Mouse (Mus musculus) heart, postnatal 0 days (tissue): ENCODE results near the gene Serac1. TPM values are rescaled to one million over a fixed set of nuclear protein-coding genes. Genes with fewer than 3 reads are reported as not detected.

ENCODE experiments used
- ATAC-seq: fragments of 200-750 bp; cut with Nextera tagmentation; 2 replicates; pipeline ENCODE4 v1.8.0; 2017; ENCODE audit warnings: low read depth, moderate number of reproducible peaks, moderate library complexity; ENCODE audit not compliant: insufficient read depth
- DNase-seq: peaks from one replicate; pipeline ENCODE4 v3.0.0-alpha.2; 2016; ENCODE audit warnings: low spot score
- H3K27ac ChIP-seq: fragments of 300-500 bp; sonication (generic); 2 replicates; pipeline ENCODE4 v1.5.1; 2014; ENCODE audit warnings: low read depth, mild to moderate bottlenecking
- H3K27me3 ChIP-seq: fragments of 300-500 bp; sonication (generic); 2 replicates; pipeline ENCODE4 v1.6.1; 2014; ENCODE audit warnings: low read length, mixed read lengths; ENCODE audit not compliant: control insufficient read depth, insufficient read depth
- H3K36me3 ChIP-seq: fragments of 300-500 bp; sonication (generic); replicated peaks from 2 replicates; pipeline ENCODE4 v1.6.1; 2014; ENCODE audit warnings: low read length, mixed read lengths; ENCODE audit not compliant: control insufficient read depth, insufficient read depth
- H3K4me1 ChIP-seq: fragments of 300-500 bp; sonication (generic); 2 replicates; pipeline ENCODE4 v1.6.1; 2014; ENCODE audit warnings: antibody characterized with exemption; ENCODE audit not compliant: control insufficient read depth, insufficient read depth
- H3K4me2 ChIP-seq: fragments of 300-500 bp; sonication (generic); 2 replicates; pipeline ENCODE4 v1.6.1; 2014; ENCODE audit warnings: low read depth, mild to moderate bottlenecking, low read length, moderate library complexity
- H3K4me3 ChIP-seq: fragments of 300-500 bp; sonication (generic); 2 replicates; pipeline ENCODE4 v1.5.1; 2014; ENCODE audit warnings: low read depth, low read length
- H3K9ac ChIP-seq: fragments of 300-500 bp; sonication (generic); replicated peaks from 2 replicates; pipeline ENCODE4 v1.6.1; 2014; ENCODE audit warnings: low read depth, low read length, mixed read lengths
- H3K9me3 ChIP-seq: fragments of 300-500 bp; sonication (generic); replicated peaks from 2 replicates; pipeline ENCODE4 v1.6.1; 2016; ENCODE audit warnings: low read length; ENCODE audit not compliant: control insufficient read depth
- CTCF ChIP-seq: IDR thresholded peaks from 2 replicates; pipeline ENCODE4 v1.5.1; 2016; ENCODE audit warnings: antibody characterized with exemption, control low read depth, low read depth
- EP300 ChIP-seq: IDR thresholded peaks from 2 replicates; pipeline ENCODE4 v1.6.1; 2016; ENCODE audit warnings: antibody characterized with exemption, low read depth
- WGBS: fragments of 180-500 bp; shearing (Covaris S2); extraction: QIAGEN DNeasy Blood & Tissue Kit; methylation state at CpG from one replicate; pipeline ENCODE4 v1.1.7; 2014; 5-methylcytosine and 5-hydroxymethylcytosine counted together
- polyA plus RNA-seq: library from polyadenylated mRNA; unstranded; fragments of >200 nt; fragmentation: Nextera tagmentation; extraction: Ambion mirVana; gene quantifications from 2 replicates; pipeline ENCODE4 v1.2.1, GENCODE M21; 2015
- total RNA-seq: library from RNA; depleted of rRNA; stranded (reverse); fragments of >200 nt; gene quantifications from 2 replicates; pipeline ENCODE4 v1.2.3, GENCODE M21; 2014; ENCODE audit warnings: low replicate concordance

Serac1 gene
- total and polyA plus RNA-seq, 2 experiments from 2014 or later, result 4.2 to 5.5 TPM

- H3K9me3 ChIP-seq, result no peaks in the 10 kb centered on the region
- H3K36me3 ChIP-seq, result peaks cover 18% of the 10 kb centered on the region
- TF ChIP-seq CTCF (peak; percentile 97), EP300 (no peak)
- peaks cover 5% of the 10 kb centered on the region; the same call in 1 of the 2 replicates for H3K4me1 ChIP-seq
- WGBS, result 35% methylated on average over 2 of the region's 2 CpGs
- no peak overlapping the region for H3K27ac ChIP-seq
- H3K4me2 ChIP-seq, result no peak overlapping the region
- H3K27me3 ChIP-seq, result no peaks in the 10 kb centered on the region
- DNase-seq (no peak), ATAC-seq (peak; percentile 60; the same call in 1 of the 2 replicates)
- H3K4me3 ChIP-seq, result no peak overlapping the region
- H3K9ac ChIP-seq, result no peak overlapping the region
Observed at GRCm38 (mm10) chr17:6019776-6020175, 59.8 kb downstream of the Serac1 start.

GRCm38 (mm10) chr17:6018348-6018747 lies 61.2 kb downstream of the Serac1 start:
- 87% methylated on average over 4 of the region's 4 CpGs for WGBS
- Histone ChIP-seq H3K9ac (no peak overlapping the region), H3K36me3 (peaks cover 8% of the 10 kb centered on the region; the same call in 1 of the 2 replicates), H3K9me3 (no peaks in the 10 kb centered on the region), H3K27me3 (no peaks in the 10 kb centered on the region), H3K27ac (no peak overlapping the region), H3K4me2 (no peak overlapping the region), H3K4me3 (no peak overlapping the region), H3K4me1 (peaks cover 11% of the 10 kb centered on the region; the same call in 1 of the 2 replicates)
- ATAC-seq (no peak), DNase-seq (no peak)
- TF ChIP-seq EP300 (no peak), CTCF (no peak)

GRCm38 (mm10) chr17:6017268-6017667 lies 62.3 kb downstream of the Serac1 start:
- Histone ChIP-seq H3K27me3 (no peaks in the 10 kb centered on the region), H3K36me3 (peaks cover 1% of the 10 kb centered on the region; the same call in 1 of the 2 replicates), H3K4me3 (no peak overlapping the region), H3K4me1 (peaks cover 12% of the 10 kb centered on the region; the same call in 1 of the 2 replicates), H3K9ac (no peak overlapping the region), H3K27ac (no peak overlapping the region), H3K4me2 (no peak overlapping the region), H3K9me3 (no peaks in the 10 kb centered on the region)
- WGBS, result 59% methylated on average over 12 of the region's 12 CpGs
- ATAC-seq (no peak), DNase-seq (no peak)
- TF ChIP-seq EP300 (no peak), CTCF (peak; percentile 34)

- Histone ChIP-seq H3K27me3 (no peaks in the 10 kb centered on the region), H3K4me2 (no peak overlapping the region), H3K9ac (no peak overlapping the region; the same call in 1 of the 2 replicates), H3K4me1 (peaks cover 12% of the 10 kb centered on the region; the same call in 1 of the 2 replicates), H3K36me3 (no peaks in the 10 kb centered on the region; the same call in 1 of the 2 replicates), H3K9me3 (no peaks in the 10 kb centered on the region), H3K4me3 (no peak overlapping the region), H3K27ac (peak overlapping the region; percentile 64)
- ATAC-seq (peak; percentile 68), DNase-seq (peak; percentile 76)
- WGBS, result 44% methylated on average over 7 of the region's 7 CpGs
- no peak for TF ChIP-seq CTCF
- TF ChIP-seq EP300, result no peak
Observed at GRCm38 (mm10) chr17:6016213-6016780, 63.2 kb downstream of the Serac1 start.

DNA sequence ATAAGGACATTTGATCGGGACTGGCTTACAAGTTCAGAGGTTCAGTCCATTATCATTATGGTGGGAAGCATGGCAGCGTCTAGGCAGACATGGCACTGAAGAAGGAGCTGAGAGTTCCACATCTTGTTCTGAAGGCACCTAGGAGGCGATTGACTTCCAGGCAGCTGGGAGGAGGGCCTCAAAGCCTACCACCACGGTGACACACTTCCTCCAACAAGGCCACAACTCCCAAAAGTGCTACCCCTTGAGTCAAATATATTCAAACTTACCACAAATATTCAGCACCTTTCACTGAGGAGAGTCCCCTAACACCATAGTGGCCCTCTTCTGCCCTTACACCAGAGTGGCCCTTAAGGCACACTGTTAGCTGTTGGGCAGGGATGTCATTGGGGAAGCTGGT lies 64.6 kb downstream of the Serac1 start:
- WGBS, result 90% methylated on average over 4 of the region's 4 CpGs
- no peak overlapping the region for H3K9ac ChIP-seq
- no peak for TF ChIP-seq EP300
- TF ChIP-seq CTCF, result no peak
- ATAC-seq (no peak), DNase-seq (no peak)
- H3K4me2 ChIP-seq, result no peak overlapping the region
- no peaks in the 10 kb centered on the region for H3K9me3 ChIP-seq
- peaks cover 11% of the 10 kb centered on the region for H3K36me3 ChIP-seq
- H3K4me1 ChIP-seq, result peaks cover 12% of the 10 kb centered on the region; the same call in 1 of the 2 replicates
- no peak overlapping the region for H3K4me3 ChIP-seq
- H3K27me3 ChIP-seq, result no peaks in the 10 kb centered on the region
- no peak overlapping the region for H3K27ac ChIP-seq
